Mouse (Mus musculus) lung, adult 2 months (tissue): Measurements from ENCODE around the gene Clec1a. TPM values are rescaled to one million over a fixed set of nuclear protein-coding genes. Genes with fewer than 3 reads are reported as not detected.

Source experiments
- DNase-seq: peaks from one replicate; pipeline ENCODE4 v3.0.0; 2022
- H3K4me1 ChIP-seq: fragments of 200-500 bp; 2 replicates; pipeline ENCODE4 v1.6.1; 2011; ENCODE audit warnings: low read length; ENCODE audit not compliant: control insufficient read depth, insufficient read depth
- H3K4me3 ChIP-seq: fragments of 200-500 bp; replicated peaks from 2 replicates; pipeline ENCODE3; 2011; ENCODE audit warnings: low read depth, mild to moderate bottlenecking, control low read depth, low read length; ENCODE audit errors: extremely low read depth
- CTCF ChIP-seq: fragments of 200-500 bp; IDR thresholded peaks from 2 replicates; pipeline ENCODE4 v1.5.1; 2011; ENCODE audit warnings: mild to moderate bottlenecking, low read length, control low read depth; ENCODE audit not compliant: insufficient read depth
- POLR2A ChIP-seq: fragments of 200-500 bp; IDR thresholded peaks from 2 replicates; pipeline ENCODE4 v1.6.1; 2011; ENCODE audit warnings: low read depth, mild to moderate bottlenecking, control low read depth, low read length, borderline replicate concordance; ENCODE audit errors: extremely low read depth
- WGBS: fragments of 180-500 bp; shearing (Covaris S2); methylation state at CpG from one replicate; pipeline ENCODE4 v1.1.7; 2018; 5-methylcytosine and 5-hydroxymethylcytosine counted together
- polyA plus RNA-seq: library from polyadenylated mRNA; depleted of rRNA; stranded (reverse); fragments of >200 nt; gene quantifications from 2 replicates; pipeline ENCODE4 v1.2.3, GENCODE M21; 2012; rRNA removed

Gene Clec1a
- polyA plus RNA-seq, 1 experiment, result 38.1 TPM

- no peak for TF ChIP-seq POLR2A
- TF ChIP-seq CTCF, result no peak
- Histone ChIP-seq H3K4me1 (no peaks in the 10 kb centered on the region), H3K4me3 (no peak overlapping the region)
- 92% methylated on average over 4 of the region's 4 CpGs for WGBS
- DNase-seq, result no peak
Measured at GRCm38 (mm10) chr6:129385000-129385399, 66.8 kb downstream of the Clec1a start.

DNA sequence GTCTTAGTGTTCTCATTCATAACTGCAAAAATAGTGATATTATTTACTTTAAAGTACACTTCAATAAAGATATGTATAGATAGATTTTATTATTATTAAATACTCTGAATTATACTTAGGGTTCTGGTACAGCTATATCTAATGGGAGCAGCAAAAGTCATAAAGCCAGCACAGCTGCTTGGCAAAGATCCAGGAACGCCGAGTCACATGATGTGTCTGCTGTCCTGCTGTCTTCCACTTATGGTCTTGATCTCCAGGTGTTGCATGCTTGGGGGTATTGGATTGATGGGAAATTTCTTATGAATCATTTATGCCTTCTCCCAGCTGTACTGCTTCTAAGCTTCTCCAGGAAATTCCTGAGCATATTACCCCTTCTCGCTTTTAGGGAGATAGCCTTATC, 68.3 kb downstream of the Clec1a start:
- no peak for DNase-seq
- Histone ChIP-seq H3K4me3 (no peak overlapping the region), H3K4me1 (no peaks in the 10 kb centered on the region)
- TF ChIP-seq CTCF, result no peak
- 58% methylated on average over 3 of the region's 3 CpGs for WGBS

DNA sequence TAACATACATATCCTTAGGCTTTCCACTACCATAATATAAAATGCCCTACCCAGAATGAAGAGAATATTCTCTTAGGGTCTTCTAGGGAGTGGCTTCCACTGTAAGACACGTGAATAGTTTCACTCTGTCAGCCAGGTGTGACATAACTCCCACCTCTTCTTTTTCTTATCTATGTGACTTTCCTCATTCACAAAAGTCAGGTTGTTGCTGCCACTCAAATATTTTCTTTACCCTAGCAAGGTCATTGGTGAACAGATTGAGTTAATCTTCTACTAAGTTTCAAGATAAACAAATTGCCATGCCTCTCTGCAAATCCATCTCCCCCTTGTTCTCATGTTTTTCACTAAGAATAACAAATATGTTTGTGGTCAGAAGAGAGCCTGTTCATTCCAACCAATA, 70.1 kb downstream of the Clec1a start:
- TF ChIP-seq POLR2A (no peak), CTCF (no peak)
- H3K4me3 ChIP-seq, result no peak overlapping the region
- WGBS, result 49% methylated on average over 1 of the region's 1 CpGs
- no peaks in the 10 kb centered on the region for H3K4me1 ChIP-seq
- no peak for DNase-seq

GRCm38 (mm10) chr6:129380454-129380853, 71.3 kb downstream of the Clec1a start:
- no peak for DNase-seq
- Histone ChIP-seq H3K4me1 (no peaks in the 10 kb centered on the region), H3K4me3 (no peak overlapping the region)
- TF ChIP-seq POLR2A (no peak), CTCF (no peak)
- 78% methylated on average over 4 of the region's 4 CpGs for WGBS

DNA sequence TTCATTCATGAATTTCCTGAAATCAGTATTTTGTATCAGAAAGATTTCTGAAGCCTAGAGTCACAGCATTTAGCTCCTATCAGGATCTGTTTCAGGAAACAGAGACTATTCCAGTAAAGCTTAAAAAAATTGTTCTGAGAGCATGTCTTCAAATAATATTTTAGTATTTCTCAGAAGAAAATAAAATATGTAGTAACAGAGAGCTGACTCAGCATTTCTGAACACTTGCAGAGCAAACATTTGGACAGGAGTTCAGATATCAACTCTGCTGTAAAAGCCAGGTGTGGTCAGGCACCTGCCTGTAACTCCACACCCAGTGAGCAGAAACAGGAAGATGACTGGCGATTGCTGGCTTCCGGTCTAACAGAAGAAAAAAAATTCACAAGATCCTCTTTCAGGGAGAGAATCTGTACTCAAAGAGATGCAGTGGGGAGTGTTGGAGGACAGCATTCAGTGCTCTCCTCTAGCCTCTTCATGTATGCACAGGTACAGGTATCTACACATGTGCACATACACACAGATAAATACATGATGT, 76.8 kb downstream of the Clec1a start:
- 49% methylated on average over 2 of the region's 2 CpGs for WGBS
- DNase-seq, result no peak
- Histone ChIP-seq H3K4me1 (no peaks in the 10 kb centered on the region), H3K4me3 (no peak overlapping the region)
- TF ChIP-seq CTCF (no peak), POLR2A (no peak)

Other genes with a start within 250 kb of the Clec1a start
- 0.54 and 1.3 TPM in 2 replicates for gene Cd69, start 176.6 kb downstream of the Clec1a start, polyA plus RNA-seq
- not detected in 2 replicates for gene 4922502D21Rik, start 120.2 kb downstream of the Clec1a start, polyA plus RNA-seq
- gene Clec12a, start 109.3 kb downstream of the Clec1a start, polyA plus RNA-seq, result 1.9 and 4.6 TPM in 2 replicates
- 1.2 and 1.5 TPM in 2 replicates for gene Clec12b, start 66.1 kb downstream of the Clec1a start, polyA plus RNA-seq
- gene Clec1b, start 54.7 kb downstream of the Clec1a start, polyA plus RNA-seq, result 1.9 and 2.7 TPM in 2 replicates
- gene Clec9a, start 43.1 kb downstream of the Clec1a start, polyA plus RNA-seq, result 2.2 and 2.7 TPM in 2 replicates
- gene Olr1, start 55.2 kb upstream of the Clec1a start, polyA plus RNA-seq, result 2.5 and 3.3 TPM in 2 replicates
- gene Tmem52b, start 60.6 kb upstream of the Clec1a start, polyA plus RNA-seq, result 0.17 and 0.26 TPM in 2 replicates
- gene Gabarapl1, start 81.2 kb upstream of the Clec1a start, polyA plus RNA-seq, result 101 and 107 TPM in 2 replicates
- gene Klre1, start 125.9 kb upstream of the Clec1a start, polyA plus RNA-seq, result 0.63 and 0.67 TPM in 2 replicates
- 1.2 and 1.4 TPM in 2 replicates for gene Klrd1, start 139.8 kb upstream of the Clec1a start, polyA plus RNA-seq
- 0.49 and 0.68 TPM in 2 replicates for gene Klrk1, start 171.9 kb upstream of the Clec1a start, polyA plus RNA-seq
- gene Klrc3, start 191.3 kb upstream of the Clec1a start, polyA plus RNA-seq, result 0.66 TPM in 1 of 2 replicates, not detected in the other
- gene Klrc2, start 208.7 kb upstream of the Clec1a start, polyA plus RNA-seq, result 0.52 and 0.76 TPM in 2 replicates
- gene Klrc1, start 227.0 kb upstream of the Clec1a start, polyA plus RNA-seq, result 0.68 and 0.75 TPM in 2 replicates